Mouse (Mus musculus): ENCODE results near the gene Nr5a2.

Gene Nr5a2

GRCm38 (mm10) chr1:136948511-136949275, 11.6 kb downstream of the Nr5a2 start:
- CTCF ChIA-PET = no interaction called here

GRCm38 (mm10) chr1:136948127-136948422, 12.2 kb downstream of the Nr5a2 start:
- CTCF ChIA-PET = no interaction called here

- CTCF ChIA-PET = no interaction called here
Measured at GRCm38 (mm10) chr1:136947394-136948126, 12.7 kb downstream of the Nr5a2 start.

- CTCF ChIA-PET = no interaction called here
Measured at GRCm38 (mm10) chr1:136946806-136947393, 13.3 kb downstream of the Nr5a2 start.

GRCm38 (mm10) chr1:136946404-136946803, 13.8 kb downstream of the Nr5a2 start:
- CTCF ChIA-PET = no interaction called here

- CTCF ChIA-PET = no interaction called here
Measured at GRCm38 (mm10) chr1:136945876-136946275, 14.4 kb downstream of the Nr5a2 start.

GRCm38 (mm10) chr1:136945426-136945825, 14.8 kb downstream of the Nr5a2 start:
- CTCF ChIA-PET = no interaction called here

GRCm38 (mm10) chr1:136940603-136941002, 19.6 kb downstream of the Nr5a2 start:
- CTCF ChIA-PET = no interaction called here

- CTCF ChIA-PET = no interaction called here
Measured at GRCm38 (mm10) chr1:136939220-136939619, 21.0 kb downstream of the Nr5a2 start.

- CTCF ChIA-PET = no interaction called here
Measured at GRCm38 (mm10) chr1:136935960-136936324, 24.3 kb downstream of the Nr5a2 start.

GRCm38 (mm10) chr1:136935316-136935959, 24.8 kb downstream of the Nr5a2 start:
- CTCF ChIA-PET = no interaction called here

GRCm38 (mm10) chr1:136934051-136934450, 26.2 kb downstream of the Nr5a2 start:
- CTCF ChIA-PET = no interaction called here

GRCm38 (mm10) chr1:136931026-136931425, 29.2 kb downstream of the Nr5a2 start:
- CTCF ChIA-PET = no interaction called here

- CTCF ChIA-PET = no interaction called here
Measured at GRCm38 (mm10) chr1:136929743-136930142, 30.5 kb downstream of the Nr5a2 start.

- CTCF ChIA-PET = no interaction called here
Measured at GRCm38 (mm10) chr1:136927428-136927827, 32.8 kb downstream of the Nr5a2 start.

GRCm38 (mm10) chr1:136926026-136926425, 34.2 kb downstream of the Nr5a2 start:
- CTCF ChIA-PET = no interaction called here

GRCm38 (mm10) chr1:136920089-136920488, 40.2 kb downstream of the Nr5a2 start:
- CTCF ChIA-PET = no interaction called here

GRCm38 (mm10) chr1:136918791-136919190, 41.5 kb downstream of the Nr5a2 start:
- CTCF ChIA-PET = no interaction called here

GRCm38 (mm10) chr1:136915438-136915837, 44.8 kb downstream of the Nr5a2 start:
- CTCF ChIA-PET = no interaction called here

GRCm38 (mm10) chr1:136911996-136912395, 48.3 kb downstream of the Nr5a2 start:
- CTCF ChIA-PET = interaction anchor here (0.7 kb wide), 1 partner anchor 909 kb away, joined by 6 read pairs; no protein-coding TSS in a partner anchor

GRCm38 (mm10) chr1:136911594-136911860, 48.7 kb downstream of the Nr5a2 start:
- CTCF ChIA-PET = interaction anchor here (0.7 kb wide), 1 partner anchor 908 kb away, joined by 6 read pairs; no protein-coding TSS in a partner anchor

GRCm38 (mm10) chr1:136910741-136911593, 49.3 kb downstream of the Nr5a2 start:
- CTCF ChIA-PET = interaction anchor here (0.7 kb wide), 1 partner anchor 908 kb away, joined by 6 read pairs; no protein-coding TSS in a partner anchor
